Mouse (Mus musculus): Measurements from ENCODE around the gene Mob3a. TPM values are rescaled to one million over a fixed set of nuclear protein-coding genes. Genes with fewer than 3 reads are reported as not detected.

Gene Mob3a
- polyA plus RNA-seq, 1 experiment from 2014 or later, result 42.3 TPM

GRCm38 (mm10) chr10:80676198-80676928 is 25.4 kb downstream of the Mob3a start:
- H3K4me3 ChIP-seq (ENCODE audit: low read length), result peak overlapping the region; percentile 94
- H3K9me3 ChIP-seq (ENCODE audit: control insufficient read depth, low read length), result no peaks in the 10 kb centered on the region
- under 1% methylated on average over 70 of the region's 78 CpGs for WGBS
- peak overlapping the region; percentile 98 for H3K27ac ChIP-seq (ENCODE audit: low read length)
- peak overlapping the region; percentile 72 for H3K4me2 ChIP-seq (ENCODE audit: low read depth, low read length)
- H3K9ac ChIP-seq (ENCODE audit: low read length), result peak overlapping the region; percentile 97
- peaks cover 49% of the 10 kb centered on the region for H3K4me1 ChIP-seq (replicated peaks; ENCODE audit: control insufficient read depth, insufficient read depth, low read length)
- no peaks in the 10 kb centered on the region for H3K27me3 ChIP-seq (ENCODE audit: control insufficient read depth, insufficient read depth, low read depth, low read length)
- peaks cover 4% of the 10 kb centered on the region for H3K36me3 ChIP-seq (ENCODE audit: control insufficient read depth, insufficient read depth, low read length)
- ATAC-seq (ENCODE audit: low read depth), result peak; percentile 91

GRCm38 (mm10) chr10:80675405-80676197 is 26.2 kb downstream of the Mob3a start:
- H3K4me2 ChIP-seq (ENCODE audit: low read depth, low read length), result peak overlapping the region; percentile 72
- peaks cover 11% of the 10 kb centered on the region for H3K36me3 ChIP-seq (ENCODE audit: control insufficient read depth, insufficient read depth, low read length)
- H3K9ac ChIP-seq (ENCODE audit: low read length), result peak overlapping the region; percentile 97
- H3K27me3 ChIP-seq (ENCODE audit: control insufficient read depth, insufficient read depth, low read depth, low read length), result no peaks in the 10 kb centered on the region
- H3K9me3 ChIP-seq (ENCODE audit: control insufficient read depth, low read length), result no peaks in the 10 kb centered on the region
- WGBS, result under 1% methylated on average over 41 of the region's 54 CpGs
- H3K27ac ChIP-seq (ENCODE audit: low read length), result peak overlapping the region; percentile 79
- H3K4me3 ChIP-seq (ENCODE audit: low read length), result peak overlapping the region; percentile 94
- ATAC-seq (ENCODE audit: low read depth), result peak; percentile 4
- peaks cover 49% of the 10 kb centered on the region for H3K4me1 ChIP-seq (replicated peaks; ENCODE audit: control insufficient read depth, insufficient read depth, low read length)

GRCm38 (mm10) chr10:80674851-80675404 is 26.8 kb downstream of the Mob3a start:
- Histone ChIP-seq H3K9ac (ENCODE audit: low read length) (peak overlapping the region; percentile 97), H3K27ac (ENCODE audit: low read length) (peak overlapping the region; percentile 79), H3K36me3 (ENCODE audit: control insufficient read depth, insufficient read depth, low read length) (peaks cover 15% of the 10 kb centered on the region), H3K4me3 (ENCODE audit: low read length) (peak overlapping the region; percentile 94), H3K9me3 (ENCODE audit: control insufficient read depth, low read length) (no peaks in the 10 kb centered on the region), H3K4me2 (ENCODE audit: low read depth, low read length) (peak overlapping the region; percentile 72), H3K4me1 (replicated peaks; ENCODE audit: control insufficient read depth, insufficient read depth, low read length) (peaks cover 49% of the 10 kb centered on the region), H3K27me3 (ENCODE audit: control insufficient read depth, insufficient read depth, low read depth, low read length) (no peaks in the 10 kb centered on the region)
- WGBS, result 7% methylated on average over 6 of the region's 6 CpGs
- no peak for ATAC-seq (ENCODE audit: low read depth)

- 46% methylated on average over 5 of the region's 5 CpGs for WGBS
Observed at GRCm38 (mm10) chr10:80674161-80674711, 27.5 kb downstream of the Mob3a start.

GRCm38 (mm10) chr10:80673690-80674089 is 28.1 kb downstream of the Mob3a start:
- no peak for ATAC-seq (ENCODE audit: low read depth)
- Histone ChIP-seq H3K9ac (ENCODE audit: low read length) (peak overlapping the region; percentile 97; the same call in 1 of the 2 replicates), H3K4me2 (ENCODE audit: low read depth, low read length) (peak overlapping the region; percentile 72), H3K9me3 (ENCODE audit: control insufficient read depth, low read length) (no peaks in the 10 kb centered on the region), H3K27ac (ENCODE audit: low read length) (no peak overlapping the region), H3K36me3 (ENCODE audit: control insufficient read depth, insufficient read depth, low read length) (peaks cover 27% of the 10 kb centered on the region), H3K4me3 (ENCODE audit: low read length) (peak overlapping the region; percentile 94), H3K4me1 (replicated peaks; ENCODE audit: control insufficient read depth, insufficient read depth, low read length) (peaks cover 38% of the 10 kb centered on the region), H3K27me3 (ENCODE audit: control insufficient read depth, insufficient read depth, low read depth, low read length) (no peaks in the 10 kb centered on the region)
- WGBS, result 83% methylated on average over 3 of the region's 3 CpGs

More at GRCm38 (mm10) chr10:80674161-80674711, 27.5 kb downstream of the Mob3a start:
- H3K27me3 ChIP-seq (ENCODE audit: control insufficient read depth, insufficient read depth, low read depth, low read length), result no peaks in the 10 kb centered on the region
- peak overlapping the region; percentile 14; the same call in 1 of the 2 replicates for H3K27ac ChIP-seq (ENCODE audit: low read length)
- H3K9ac ChIP-seq (ENCODE audit: low read length), result peak overlapping the region; percentile 97
- peak overlapping the region; percentile 94 for H3K4me3 ChIP-seq (ENCODE audit: low read length)
- no peaks in the 10 kb centered on the region for H3K9me3 ChIP-seq (ENCODE audit: control insufficient read depth, low read length)
- H3K36me3 ChIP-seq (ENCODE audit: control insufficient read depth, insufficient read depth, low read length), result peaks cover 21% of the 10 kb centered on the region
- peaks cover 43% of the 10 kb centered on the region for H3K4me1 ChIP-seq (replicated peaks; ENCODE audit: control insufficient read depth, insufficient read depth, low read length)
- H3K4me2 ChIP-seq (ENCODE audit: low read depth, low read length), result peak overlapping the region; percentile 72
- no peak for ATAC-seq (ENCODE audit: low read depth)

GRCm38 (mm10) chr10:80671936-80672690 is 29.7 kb downstream of the Mob3a start:
- H3K36me3 ChIP-seq (ENCODE audit: control insufficient read depth, insufficient read depth, low read length), result peaks cover 36% of the 10 kb centered on the region
- 83% methylated on average over 11 of the region's 11 CpGs for WGBS

GRCm38 (mm10) chr10:80671251-80671650 is 30.5 kb downstream of the Mob3a start:
- Histone ChIP-seq H3K4me2 (ENCODE audit: low read depth, low read length) (no peak overlapping the region), H3K27me3 (ENCODE audit: control insufficient read depth, insufficient read depth, low read depth, low read length) (no peaks in the 10 kb centered on the region), H3K36me3 (ENCODE audit: control insufficient read depth, insufficient read depth, low read length) (peaks cover 43% of the 10 kb centered on the region), H3K4me3 (ENCODE audit: low read length) (no peak overlapping the region), H3K9ac (ENCODE audit: low read length) (no peak overlapping the region), H3K4me1 (replicated peaks; ENCODE audit: control insufficient read depth, insufficient read depth, low read length) (peaks cover 23% of the 10 kb centered on the region), H3K27ac (ENCODE audit: low read length) (no peak overlapping the region), H3K9me3 (ENCODE audit: control insufficient read depth, low read length) (no peaks in the 10 kb centered on the region)
- no peak for ATAC-seq (ENCODE audit: low read depth)
- WGBS, result 87% methylated on average over 4 of the region's 4 CpGs

More at GRCm38 (mm10) chr10:80671936-80672690, 29.7 kb downstream of the Mob3a start:
- Histone ChIP-seq H3K27ac (ENCODE audit: low read length) (no peak overlapping the region), H3K27me3 (ENCODE audit: control insufficient read depth, insufficient read depth, low read depth, low read length) (no peaks in the 10 kb centered on the region), H3K4me1 (replicated peaks; ENCODE audit: control insufficient read depth, insufficient read depth, low read length) (peaks cover 22% of the 10 kb centered on the region), H3K9ac (ENCODE audit: low read length) (no peak overlapping the region), H3K9me3 (ENCODE audit: control insufficient read depth, low read length) (no peaks in the 10 kb centered on the region), H3K4me2 (ENCODE audit: low read depth, low read length) (no peak overlapping the region), H3K4me3 (ENCODE audit: low read length) (no peak overlapping the region)
- ATAC-seq (ENCODE audit: low read depth), result no peak

GRCm38 (mm10) chr10:80670531-80670930 is 31.2 kb downstream of the Mob3a start:
- Histone ChIP-seq H3K9ac (ENCODE audit: low read length) (no peak overlapping the region), H3K4me3 (ENCODE audit: low read length) (no peak overlapping the region), H3K4me2 (ENCODE audit: low read depth, low read length) (no peak overlapping the region), H3K36me3 (ENCODE audit: control insufficient read depth, insufficient read depth, low read length) (peaks cover 46% of the 10 kb centered on the region), H3K9me3 (ENCODE audit: control insufficient read depth, low read length) (no peaks in the 10 kb centered on the region), H3K4me1 (replicated peaks; ENCODE audit: control insufficient read depth, insufficient read depth, low read length) (peaks cover 30% of the 10 kb centered on the region), H3K27ac (ENCODE audit: low read length) (no peak overlapping the region), H3K27me3 (ENCODE audit: control insufficient read depth, insufficient read depth, low read depth, low read length) (no peaks in the 10 kb centered on the region)
- 86% methylated on average over 2 of the region's 2 CpGs for WGBS
- no peak for ATAC-seq (ENCODE audit: low read depth)

Data from lung, embryonic 16.5 days (tissue).